18 mouse cellular contexts compared by ENCODE assay signal in the genomic region with DNA sequence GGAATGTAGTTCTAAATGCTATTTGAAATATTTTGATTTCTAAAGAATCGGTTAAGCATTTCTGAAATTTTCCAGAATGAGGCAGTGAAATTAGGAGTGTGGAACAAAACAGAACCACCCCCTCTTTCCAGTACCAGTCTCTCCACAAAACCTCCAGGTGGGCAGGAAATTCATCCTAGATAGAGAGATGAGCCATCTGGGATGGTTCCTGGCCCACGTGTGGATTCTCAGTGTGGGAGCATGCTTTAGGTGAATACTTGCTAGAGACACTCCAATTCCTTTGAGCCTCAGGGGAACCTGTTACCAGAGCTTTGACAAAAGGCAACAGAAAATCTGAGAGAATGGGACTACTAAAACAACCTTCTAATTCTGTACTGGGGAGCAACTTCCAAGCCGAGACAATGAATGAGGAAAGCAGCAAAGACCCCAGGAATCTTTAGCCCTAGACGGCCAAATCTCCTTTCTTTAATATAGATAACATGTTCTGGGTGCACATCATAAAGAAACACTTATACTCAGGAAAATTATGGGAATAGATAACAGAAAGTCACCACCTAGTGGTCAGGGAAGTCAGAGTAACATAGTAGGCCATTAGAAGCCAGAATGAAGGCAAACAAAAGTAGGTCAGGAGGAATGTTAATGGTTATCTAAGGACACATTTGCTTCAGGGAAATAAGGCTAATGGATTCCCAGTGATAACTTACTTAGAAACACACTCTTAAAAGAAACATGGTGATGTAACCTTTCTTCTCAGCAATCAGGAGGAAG. TPM values are rescaled to one million over a fixed set of nuclear protein-coding genes. Genes with fewer than 3 reads are reported as not detected.
DNase-seq lines count a peak whose midpoint lies in the region; ATAC-seq and TF ChIP-seq lines count a peak whose summit lies in the region.
"Had no signal": no experiment of that assay in that cellular context is flagged by ENCODE, and none has a peak within 500 bp of the region (broad histone marks: within the 10 kb centered on the region; RNA-seq: fewer than 3 reads in every experiment).

No protein-coding gene starts in this region.

- no peaks in the 10 kb centered on the region for H3K4me1 ChIP-seq in midbrain, postnatal 0 days (ENCODE audit: insufficient read depth, low read length)
- no peaks in the 10 kb centered on the region for H3K4me1 ChIP-seq in midbrain, embryonic 15.5 days
- H3K4me1 ChIP-seq in forebrain, embryonic 14.5 days (ENCODE audit: control insufficient read depth, insufficient read depth, low read length) = no peaks in the 10 kb centered on the region; the same call in 1 of the 2 replicates
- H3K4me1 ChIP-seq: embryonic facial prominence, embryonic 15.5 days had no signal

- H3K9ac ChIP-seq in midbrain, postnatal 0 days (replicated peaks; ENCODE audit: low read length, poor library complexity, severe bottlenecking) = no peak overlapping the region
- H3K9ac ChIP-seq in midbrain, embryonic 15.5 days = no peak overlapping the region
- H3K9ac ChIP-seq in forebrain, embryonic 14.5 days (ENCODE audit: low read length) = no peak overlapping the region
- H3K9ac ChIP-seq: embryonic facial prominence, embryonic 15.5 days; forebrain, postnatal 0 days had no signal

- H3K36me3 ChIP-seq in midbrain, postnatal 0 days (ENCODE audit: insufficient read depth, low read length) = no peaks in the 10 kb centered on the region
- no peaks in the 10 kb centered on the region for H3K36me3 ChIP-seq in midbrain, embryonic 15.5 days (replicated peaks)
- no peaks in the 10 kb centered on the region for H3K36me3 ChIP-seq in forebrain, embryonic 14.5 days (ENCODE audit: control insufficient read depth, insufficient read depth, low read length)
- H3K36me3 ChIP-seq: embryonic facial prominence, embryonic 15.5 days had no signal

- no peak for ATAC-seq in midbrain, postnatal 0 days (ENCODE audit: low FRiP score)
- no peak for ATAC-seq in midbrain, embryonic 15.5 days (replicated peaks)
- ATAC-seq in forebrain, embryonic 14.5 days = no peak
- ATAC-seq: forebrain, postnatal 0 days; intestine, embryonic 16.5 days had no signal

- DNase-seq in frontal cortex, postnatal 36 days (ENCODE audit: low spot score in 2 of 2) = peak; percentile 20 to 27
- no peak for DNase-seq in frontal cortex, postnatal 14 days (ENCODE audit: low spot score in 2 of 2)
- no peak for DNase-seq in midbrain, postnatal 0 days (ENCODE audit: low spot score)
- peak; percentile 70 for DNase-seq in cerebellum, postnatal 10 days
- peak; percentile 12 to 18 for DNase-seq in right cerebral cortex, postnatal 36 days (ENCODE audit: low spot score in 2 of 2)
- no peak for DNase-seq in spleen, adult 18-20 months
- no peak for DNase-seq in forebrain, embryonic 14.5 days (ENCODE audit: low spot score)
- DNase-seq: adrenal gland, adult 2 months; forebrain, postnatal 0 days; heart, adult 2 months; heart, postnatal 36 days; lung, adult 18-20 months; thymus, postnatal 14 days had no signal

- 73% methylated on average over 4 of the region's 4 CpGs for WGBS in midbrain, postnatal 0 days
- 65% methylated on average over 4 of the region's 4 CpGs for WGBS in midbrain, embryonic 15.5 days
- 67% methylated on average over 4 of the region's 4 CpGs for WGBS in forebrain, embryonic 14.5 days

- 0 out of 2 replicates have a peak, but pooled peaks have one; percentile 13 for TF ChIP-seq CTCF in midbrain, postnatal 0 days (IDR thresholded peaks at IDR 0.05)

- no peaks in the 10 kb centered on the region for H3K9me3 ChIP-seq in midbrain, postnatal 0 days (ENCODE audit: low read length)
- H3K9me3 ChIP-seq in midbrain, embryonic 15.5 days = no peaks in the 10 kb centered on the region
- H3K9me3 ChIP-seq in forebrain, embryonic 14.5 days (replicated peaks; ENCODE audit: control insufficient read depth, low read length) = no peaks in the 10 kb centered on the region
- H3K9me3 ChIP-seq: embryonic facial prominence, embryonic 15.5 days had no signal

- H3K27ac ChIP-seq in midbrain, postnatal 0 days (ENCODE audit: low read depth, low read length) = no peak overlapping the region
- no peak overlapping the region for H3K27ac ChIP-seq in midbrain, embryonic 15.5 days
- no peak overlapping the region for H3K27ac ChIP-seq in forebrain, embryonic 14.5 days (ENCODE audit: low read depth, low read length)
- H3K27ac ChIP-seq: embryonic facial prominence, embryonic 15.5 days; heart, adult 2 months had no signal

- H3K4me2 ChIP-seq in midbrain, postnatal 0 days (ENCODE audit: low read depth, low read length, poor library complexity, severe bottlenecking) = no peak overlapping the region
- no peak overlapping the region for H3K4me2 ChIP-seq in midbrain, embryonic 15.5 days
- no peak overlapping the region for H3K4me2 ChIP-seq in forebrain, embryonic 14.5 days (ENCODE audit: low read length)
- H3K4me2 ChIP-seq: embryonic facial prominence, embryonic 15.5 days had no signal

- H3K27me3 ChIP-seq in midbrain, postnatal 0 days (ENCODE audit: insufficient read depth, low read length) = no peaks in the 10 kb centered on the region
- H3K27me3 ChIP-seq in midbrain, embryonic 15.5 days (replicated peaks) = no peaks in the 10 kb centered on the region
- H3K27me3 ChIP-seq in forebrain, embryonic 14.5 days (replicated peaks; ENCODE audit: control insufficient read depth, insufficient read depth, low read length) = no peaks in the 10 kb centered on the region
- H3K27me3 ChIP-seq: embryonic facial prominence, embryonic 15.5 days had no signal

- H3K4me3 ChIP-seq in midbrain, postnatal 0 days (ENCODE audit: low read depth, low read length) = no peak overlapping the region
- H3K4me3 ChIP-seq in midbrain, embryonic 15.5 days = no peak overlapping the region
- no peak overlapping the region for H3K4me3 ChIP-seq in forebrain, embryonic 14.5 days (ENCODE audit: low read depth, low read length)
- H3K4me3 ChIP-seq: embryonic facial prominence, embryonic 15.5 days; heart, adult 2 months had no signal

RNA-seq across cellular contexts. Expression of a gene that starts 58.6 kb away (rescaled TPM):
- total RNA-seq in midbrain, postnatal 0 days (2014; rRNA removed) = 33.0 and 40.1 TPM in 2 replicates
- polyA plus RNA-seq in midbrain, postnatal 0 days (2015; fragmentation: Nextera tagmentation; extraction: Ambion mirVana) = 19.8 and 20.9 TPM in 2 replicates
- 14.3 and 16.9 TPM in 2 replicates for polyA plus RNA-seq in midbrain, embryonic 15.5 days (2015; fragmentation: Nextera tagmentation; extraction: Ambion mirVana)
- 4.4 and 5.7 TPM in 2 replicates for polyA plus RNA-seq in forebrain, embryonic 14.5 days (2014; fragmentation: Nextera tagmentation; extraction: Ambion mirVana)
- total RNA-seq: heart, adult 2 months; heart, postnatal 36 days had no signal
- polyA plus RNA-seq: C2C12; heart, adult 2 months; limb, embryonic 11.5 days had no signal

Comparison
In these comparisons a context has a peak if more than half of its experiments do, and no peak if none do; other contexts are left out.
1. DNase-seq: peak in frontal cortex, postnatal 36 days (2 of 2), cerebellum, postnatal 10 days (2 of 2) and right cerebral cortex, postnatal 36 days (2 of 2); none in frontal cortex, postnatal 14 days (0 of 2), midbrain, postnatal 0 days (single experiment), spleen, adult 18-20 months (0 of 2) and forebrain, embryonic 14.5 days (single experiment).